Mouse (Mus musculus) CH12.LX (cell line): ENCODE data around the gene Hist1h2bh. TPM values are rescaled to one million over a fixed set of nuclear protein-coding genes. Genes with fewer than 3 reads are reported as not detected.
"Not testable (repeated sequence)": the region's sequence is repeated elsewhere in the genome, so short reads cannot be mapped to it uniquely, and the experiment has no call there.

ENCODE experiments used
- DNase-seq: peaks from one replicate; pipeline ENCODE4 v3.0.0-alpha.2; 2013; ENCODE audit errors: extremely low read depth
- H3K27ac ChIP-seq: 2 replicates; pipeline ENCODE4 v1.5.1; 2012; ENCODE audit warnings: low read depth, mild to moderate bottlenecking, control low read depth, moderate library complexity; ENCODE audit not compliant: insufficient read depth
- H3K27me3 ChIP-seq: replicated peaks from 2 replicates; pipeline ENCODE3; 2012; ENCODE audit warnings: inconsistent platforms
- H3K36me3 ChIP-seq, 2 experiments: replicated peaks in 1 of 2; 2 replicates each; pipeline versions ENCODE3 to v1.6.1; 2012; ENCODE audit warnings: inconsistent platforms in 1 of 2, low read length in 1 of 2, mild to moderate bottlenecking in 1 of 2, mixed read lengths in 1 of 2, moderate library complexity in 1 of 2; ENCODE audit not compliant: control insufficient read depth in 1 of 2, insufficient read depth in 1 of 2
- H3K4me1 ChIP-seq, 2 experiments: 2 replicates each; pipeline ENCODE4 v1.6.1; 2012; ENCODE audit warnings: inconsistent platforms in 1 of 2, moderate library complexity in 1 of 2; ENCODE audit not compliant: insufficient read depth in 2 of 2, control insufficient read depth in 1 of 2
- H3K4me2 ChIP-seq: 2 replicates; pipeline ENCODE4 v1.6.1; 2012; ENCODE audit warnings: low read depth, mild to moderate bottlenecking, control low read depth; ENCODE audit not compliant: poor library complexity, insufficient read depth, severe bottlenecking
- H3K4me3 ChIP-seq, 3 experiments: fragments of 150-350 bp in 1 of 3; sonication (generic) in 1 of 3; replicated peaks in 1 of 3; 2 replicates each; pipeline versions ENCODE3 to v1.5.1; 2011 to 2012; ENCODE audit warnings: low read depth in 2 of 3, low read length in 2 of 3, mild to moderate bottlenecking in 2 of 3, moderate library complexity in 2 of 3, control low read depth in 1 of 3, improper control_type of control experiment in 1 of 3, inconsistent platforms in 1 of 3, mixed read lengths in 1 of 3; ENCODE audit not compliant: poor library complexity in 1 of 3
- H3K79me2 ChIP-seq: replicated peaks from 2 replicates; pipeline ENCODE4 v1.6.1; 2012; ENCODE audit warnings: mild to moderate bottlenecking, moderate library complexity; ENCODE audit not compliant: control insufficient read depth, poor library complexity, insufficient read depth, severe bottlenecking; ENCODE audit errors: extremely low read depth
- H3K9ac ChIP-seq: 2 replicates; pipeline ENCODE4 v1.6.1; 2012; ENCODE audit warnings: low read depth, mild to moderate bottlenecking, control low read depth, moderate library complexity; ENCODE audit not compliant: insufficient read depth
- H3K9me3 ChIP-seq: replicated peaks from 2 replicates; pipeline ENCODE3; 2012; ENCODE audit warnings: low read length, inconsistent platforms, mixed read lengths
- CHD1 ChIP-seq: IDR thresholded peaks from 2 replicates; pipeline ENCODE4 v1.6.1; 2012; ENCODE audit warnings: low read depth, low read length, improper control_type of control experiment, inconsistent platforms
- CHD2 ChIP-seq: IDR thresholded peaks from 2 replicates; pipeline ENCODE4 v1.6.1; 2011; ENCODE audit warnings: low read length, improper control_type of control experiment
- ELF1 ChIP-seq: IDR thresholded peaks from 2 replicates; pipeline ENCODE4 v1.6.1; 2014; ENCODE audit warnings: low read depth, mild to moderate bottlenecking, inconsistent platforms, low read length, improper control_type of control experiment
- GABPA ChIP-seq: IDR thresholded peaks from 2 replicates; pipeline ENCODE4 v1.6.1; 2012; ENCODE audit warnings: low read depth, low read length, improper control_type of control experiment, inconsistent platforms; ENCODE audit not compliant: insufficient replicate concordance
- IRF4 ChIP-seq: IDR thresholded peaks from 2 replicates; pipeline ENCODE4 v1.6.1; 2014; ENCODE audit warnings: low read depth, mild to moderate bottlenecking, inconsistent platforms, low read length, improper control_type of control experiment
- JUN ChIP-seq: IDR thresholded peaks from 2 replicates; pipeline ENCODE4 v1.6.1; 2011; ENCODE audit warnings: low read depth, mild to moderate bottlenecking, low read length, improper control_type of control experiment, moderate library complexity; ENCODE audit not compliant: insufficient read depth
- MAFK ChIP-seq: IDR thresholded peaks from 2 replicates; pipeline ENCODE4 v1.6.1; 2011; ENCODE audit warnings: low read length, improper control_type of control experiment; ENCODE audit not compliant: insufficient replicate concordance
- MAX ChIP-seq: IDR thresholded peaks from 2 replicates; pipeline ENCODE4 v1.6.1; 2011; ENCODE audit warnings: low read length, improper control_type of control experiment
- MXI1 ChIP-seq: IDR thresholded peaks from 2 replicates; pipeline ENCODE4 v1.6.1; 2011; ENCODE audit warnings: mild to moderate bottlenecking, low read depth, low read length, improper control_type of control experiment
- NELFE ChIP-seq: IDR thresholded peaks from 2 replicates; pipeline ENCODE4 v1.6.1; 2011; ENCODE audit warnings: low read depth, low read length, improper control_type of control experiment
- PAX5 ChIP-seq: IDR thresholded peaks from 2 replicates; pipeline ENCODE4 v1.6.1; 2012; ENCODE audit warnings: low read length, inconsistent platforms, mixed read lengths
- POLR2A ChIP-seq: IDR thresholded peaks from 2 replicates; pipeline ENCODE4 v1.6.1; 2011; ENCODE audit warnings: low read depth, mild to moderate bottlenecking, improper control_type of control experiment, low read length
- POLR2AphosphoS2 ChIP-seq: IDR thresholded peaks from 2 replicates; pipeline ENCODE4 v1.6.1; 2011; ENCODE audit warnings: low read depth, low read length, improper control_type of control experiment
- SMC3 ChIP-seq: IDR thresholded peaks from 2 replicates; pipeline ENCODE4 v1.6.1; 2011; ENCODE audit warnings: low read depth, low read length, improper control_type of control experiment
- TBP ChIP-seq: conservative IDR thresholded peaks from 2 replicates; pipeline ENCODE4 v1.6.1; 2011; ENCODE audit warnings: low read depth, low read length, improper control_type of control experiment
- UBTF ChIP-seq: IDR thresholded peaks from 2 replicates; pipeline ENCODE4 v1.6.1; 2012; ENCODE audit warnings: low read depth, mild to moderate bottlenecking, inconsistent platforms, low read length, improper control_type of control experiment, moderate library complexity
- USF1 ChIP-seq: IDR thresholded peaks from 2 replicates; pipeline ENCODE4 v1.6.1; 2014; ENCODE audit warnings: low read depth, mild to moderate bottlenecking, inconsistent platforms, low read length, improper control_type of control experiment
- dilution Hi-C: fragments of 300-500 bp; cut with MboI; formaldehyde crosslinking; loops from 2 replicates; pipeline ENCODE4 v1.14.3; 2020; ENCODE audit warnings: low sequenced_read_pairs; ENCODE audit not compliant: extremely low pct_unique_long_range_greater_than_20kb, extremely low pct_ligation_motif_present
- in situ Hi-C: fragments of 300-500 bp; cut with MboI; formaldehyde crosslinking; loops from 3 replicates; pipeline ENCODE4 v1.14.3; 2019; ENCODE audit warnings: low sequenced_read_pairs, low pct_ligation_motif_present, low pct_unique_long_range_greater_than_20kb, mixed read lengths
- polyA plus RNA-seq: library from polyadenylated mRNA; unstranded; fragments of >175 nt; gene quantifications from 2 replicates; pipeline ENCODE4 v1.2.1, GENCODE M21; 2012; ENCODE audit warnings: low read depth; ENCODE audit not compliant: insufficient read length
- total RNA-seq, 2 experiments: library from RNA; depleted of rRNA; stranded (reverse); fragments of 300-350 nt in 1 of 2; fragments of >200 nt in 1 of 2; gene quantifications; 2 replicates each; pipeline ENCODE4 v1.2.3; 2012 to 2014

The Hist1h2bh gene
- total and polyA plus RNA-seq, 3 experiments = 0.77 to 261 (median 8.0) TPM

GRCm38 (mm10) chr13:23550761-23551145 is 7.6 kb upstream of the Hist1h2bh start (continued):
- TF ChIP-seq SMC3 (peak; percentile 26; the same call in 1 of the 2 replicates), GABPA (no peak), TBP (peak; percentile 62; the same call in 1 of the 2 replicates), NELFE (no peak), MAFK (no peak), ELF1 (no peak), PAX5 (no peak), JUN (no peak), POLR2AphosphoS2 (peak; percentile 100), USF1 (no peak), MXI1 (no peak), MAX (no peak), CHD2 (peak; percentile 49), UBTF (no peak), POLR2A (peak; percentile 80; the same call in 1 of the 2 replicates), CHD1 (peak; percentile 90; the same call in 1 of the 2 replicates)

DNA sequence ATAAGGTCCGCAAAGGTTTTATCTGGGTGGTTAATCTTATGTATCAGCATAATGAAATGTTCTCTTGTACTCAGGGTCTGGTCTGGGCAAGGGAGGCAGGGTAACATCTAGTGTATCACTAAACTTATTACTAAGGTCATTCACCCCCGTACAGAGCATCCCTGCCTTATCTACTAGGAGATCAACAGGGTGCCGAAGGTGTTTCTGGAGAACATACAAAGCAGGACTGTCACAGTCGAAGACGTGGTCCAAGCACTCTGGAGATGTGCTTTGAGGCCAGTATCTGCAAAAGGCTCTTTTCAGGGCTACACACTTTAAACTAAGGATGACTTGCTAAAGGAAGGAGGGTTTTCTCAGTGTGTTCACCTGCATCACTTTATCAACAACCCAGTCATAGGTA is 3.5 kb upstream of the Hist1h2bh start:
- Histone ChIP-seq H3K4me1 (peaks cover 0 to 6% of the 10 kb centered on the region in 2 experiments; a peak in 1 of 4 replicates), H3K36me3 (no peaks in the 10 kb centered on the region), H3K4me3 (no peak overlapping the region), H3K27me3 (no peaks in the 10 kb centered on the region), H3K27ac (no peak overlapping the region), H3K79me2 (no peaks in the 10 kb centered on the region), H3K4me2 (no peak overlapping the region), H3K9me3 (no peaks in the 10 kb centered on the region), H3K9ac (no peak overlapping the region)
- no peak for DNase-seq
- no peak for TF ChIP-seq JUN
- dilution Hi-C loops = no loop called here
- in situ Hi-C loops = no loop called here

DNA sequence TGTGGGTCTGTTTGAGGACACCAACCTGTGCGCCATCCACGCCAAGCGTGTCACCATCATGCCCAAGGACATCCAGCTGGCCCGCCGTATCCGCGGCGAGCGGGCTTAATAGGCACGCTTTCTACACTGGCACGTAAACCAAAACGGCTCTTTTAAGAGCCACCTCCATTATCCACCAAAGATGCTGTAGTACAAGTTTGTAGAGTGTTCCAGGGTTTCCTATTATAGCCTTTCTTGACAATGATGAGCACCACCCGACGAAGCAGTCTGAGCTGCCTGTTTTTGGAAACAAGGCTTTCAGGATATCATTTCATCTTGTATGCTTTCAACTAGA is 1.6 kb upstream of the Hist1h2bh start:
- H3K27me3 ChIP-seq, H3K79me2 ChIP-seq, DNase-seq, H3K9me3 ChIP-seq, H3K36me3 ChIP-seq, dilution Hi-C loops, in situ Hi-C loops: not testable (repeated sequence)
- H3K4me3 ChIP-seq = peak overlapping the region in 2 of 3 experiments; percentile 39 to 64
- peak overlapping the region; percentile 90 for H3K27ac ChIP-seq
- peak overlapping the region; percentile 67 for H3K4me2 ChIP-seq
- H3K9ac ChIP-seq = peak overlapping the region; percentile 69; the same call in 1 of the 2 replicates
- TF ChIP-seq UBTF (0 out of 2 replicates have a peak, but pooled peaks have one; percentile 22), IRF4 (0 out of 2 replicates have a peak, but pooled peaks have one; percentile 3), POLR2AphosphoS2 (peak; percentile 11; the same call in 1 of the 2 replicates), POLR2A (peak; percentile 72; the same call in 1 of the 2 replicates)
- H3K4me1 ChIP-seq = peaks cover 0 to 13% of the 10 kb centered on the region in 2 experiments; a peak in 2 of 4 replicates
